Mouse (Mus musculus) lung, postnatal 36 days (tissue): Measurements from ENCODE around the gene Wdfy1.

Source experiments
- DNase-seq: peaks from one replicate; pipeline ENCODE4 v3.0.0; 2022; ENCODE audit warnings: mixed read lengths

Wdfy1 gene

DNA sequence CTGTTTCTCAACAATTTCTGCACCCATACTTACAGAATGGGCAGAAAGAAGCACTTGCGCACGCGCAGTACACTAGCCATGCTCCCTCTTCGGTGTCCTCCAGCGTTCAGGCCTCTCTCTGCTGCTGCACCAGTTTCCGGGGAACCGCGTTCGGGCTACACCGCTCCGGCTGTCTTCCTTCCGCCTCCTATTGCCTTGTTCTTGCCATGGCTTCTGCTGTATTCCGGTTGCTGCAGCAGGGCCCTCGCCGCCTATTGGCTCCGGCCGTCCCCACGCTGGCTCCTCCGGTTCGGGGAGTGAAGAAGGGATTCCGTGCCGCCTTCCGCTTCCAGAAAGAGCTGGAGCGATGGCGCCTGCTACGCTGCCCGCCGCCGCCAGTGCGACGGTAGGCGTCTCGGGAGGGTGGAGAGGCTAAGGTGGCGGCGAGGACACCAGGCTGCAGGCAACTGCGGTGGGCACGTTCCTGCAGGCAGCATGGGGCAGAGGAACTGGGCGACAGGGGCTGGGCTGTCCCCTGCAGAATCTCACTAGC lies at the start of gene Wdfy1, which contains the start of gene Mrpl44:
Gene Wdfy1 (minus strand): TSS at position 217 of the 532 bp plus-strand sequence.
Gene Mrpl44 (plus strand): TSS at position 92 of the 532 bp plus-strand sequence.
- DNase-seq, result peak; percentile 98

DNA sequence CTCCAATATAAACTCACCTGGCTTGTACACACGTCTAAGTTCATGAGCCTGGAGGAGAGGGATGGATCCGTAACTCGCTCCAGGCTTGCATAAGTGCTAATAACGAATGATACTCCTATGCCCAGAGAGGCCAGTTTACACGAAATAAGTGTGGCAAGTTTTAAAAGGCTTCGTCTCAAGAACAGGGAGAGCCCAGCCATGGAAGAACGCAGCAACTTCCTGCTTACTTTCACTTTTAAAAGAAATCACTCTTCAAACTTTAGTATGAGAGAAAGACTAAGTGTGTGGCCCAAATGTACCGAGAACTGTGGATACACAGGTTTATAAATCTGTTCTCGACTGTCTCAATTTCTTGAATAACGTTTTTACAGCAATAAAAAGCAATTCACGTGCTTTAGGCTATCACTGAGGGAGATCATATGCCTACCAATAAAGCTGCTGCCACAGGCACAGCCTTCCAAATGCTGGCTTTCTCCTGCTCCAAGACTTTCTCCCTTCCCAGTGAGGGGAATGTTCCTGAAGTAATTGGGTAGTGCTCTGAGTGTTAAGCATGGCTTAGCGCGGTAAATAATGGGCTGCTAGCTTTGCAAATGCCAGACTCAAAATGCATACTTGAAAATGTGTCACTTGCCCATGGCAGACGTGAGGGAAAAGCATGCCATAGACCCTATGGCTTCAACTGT lies 48.1 kb upstream of the Wdfy1 start:
- no peak for DNase-seq

DNA sequence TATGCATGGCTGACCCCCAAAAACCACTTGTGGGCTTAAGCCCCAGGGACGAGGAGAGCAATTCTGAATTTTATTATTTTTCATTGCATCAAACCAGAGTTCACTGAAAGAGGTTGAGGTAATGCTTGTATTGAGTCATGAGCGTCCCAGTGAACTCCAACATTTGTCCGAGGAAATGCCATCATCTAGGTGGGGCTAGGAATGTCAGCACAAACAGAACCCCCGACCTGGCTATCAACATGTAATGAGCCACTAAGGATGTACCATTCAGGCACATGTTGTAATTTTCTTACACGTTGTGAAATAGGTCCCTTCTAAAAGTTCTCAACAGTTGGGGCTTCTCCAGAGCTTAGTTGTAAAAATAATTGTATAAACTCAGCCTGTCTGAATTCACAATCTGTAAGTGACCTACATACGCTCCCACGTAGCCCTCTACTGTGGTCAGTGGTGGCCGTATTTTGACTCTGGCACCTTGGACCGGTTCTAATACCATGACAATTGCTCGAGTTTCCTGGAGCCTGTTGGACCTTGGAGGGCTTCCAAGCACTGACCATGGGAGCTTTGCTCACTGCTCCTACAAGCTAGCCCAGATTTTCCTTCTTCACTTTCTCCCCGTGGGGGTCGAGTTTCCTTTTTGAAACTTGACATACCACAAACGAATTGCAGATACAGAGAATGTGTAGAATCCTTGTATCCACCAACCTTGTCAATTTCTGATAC lies 47.0 kb upstream of the Wdfy1 start:
- DNase-seq, result peak; percentile 74

DNA sequence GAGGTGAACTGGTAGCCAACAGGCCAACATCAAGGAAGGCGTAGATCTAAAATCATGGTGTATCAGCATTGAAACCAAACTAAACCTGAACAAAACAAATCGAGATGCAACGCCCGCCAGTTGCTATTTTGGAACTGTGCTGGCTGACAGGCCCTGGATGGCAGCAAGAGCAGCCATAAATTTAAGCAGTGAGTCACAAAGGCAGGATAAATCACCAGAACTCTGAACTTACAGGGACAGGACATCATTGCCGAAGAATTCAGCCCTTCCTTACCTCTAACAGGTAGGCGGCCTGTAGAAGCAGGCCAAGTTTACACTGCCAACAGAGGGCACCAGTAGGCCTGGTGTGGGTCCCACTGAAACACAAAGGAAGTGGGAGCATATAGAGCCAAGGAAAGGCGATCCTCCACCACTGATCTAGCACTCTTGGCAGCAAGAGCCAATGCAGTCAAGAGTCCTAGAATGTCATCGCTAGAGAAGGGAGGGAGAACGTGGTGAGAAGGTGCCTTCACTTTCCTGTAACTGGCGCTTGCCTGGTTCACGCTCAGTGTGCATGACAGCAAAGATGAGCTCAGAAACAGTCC lies 43.4 kb upstream of the Wdfy1 start:
- DNase-seq, result no peak

DNA sequence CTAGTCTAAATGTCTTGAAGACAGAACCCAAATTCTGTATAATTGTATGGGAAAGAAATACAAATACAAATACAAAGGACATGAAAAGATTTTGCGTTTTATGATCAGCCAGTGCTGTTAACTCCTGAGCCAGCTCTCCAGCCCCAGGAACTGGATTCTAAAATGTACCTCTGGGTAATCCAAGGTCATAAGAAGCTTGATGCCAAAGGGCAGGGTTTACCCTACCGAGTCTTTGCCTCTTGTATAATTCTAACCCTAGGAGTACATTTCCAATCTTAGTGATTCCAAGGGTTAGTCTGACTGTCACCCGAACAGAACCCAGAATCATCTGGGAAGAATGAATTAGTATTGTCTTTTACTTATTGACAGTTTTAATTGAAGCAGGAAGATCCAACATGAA lies 39.5 kb upstream of the Wdfy1 start:
- no peak for DNase-seq

DNA sequence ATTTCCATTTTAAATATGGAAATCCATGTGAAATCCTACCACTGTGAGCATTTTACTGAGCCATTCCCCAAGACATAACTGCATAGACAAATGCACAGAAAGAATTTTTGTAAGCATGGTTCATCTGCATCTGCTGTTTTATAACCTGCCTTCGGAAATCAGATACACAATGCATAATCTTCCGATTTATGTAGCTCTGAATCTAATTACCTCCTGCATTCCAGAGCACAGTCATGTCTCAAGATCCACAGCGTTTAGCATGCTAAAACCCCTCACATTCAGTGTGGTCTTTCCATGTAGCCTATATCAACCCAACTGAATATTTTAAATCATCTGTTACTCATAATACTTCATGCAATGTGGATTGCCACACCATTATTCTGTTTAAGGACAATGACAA lies 33.5 kb upstream of the Wdfy1 start:
- DNase-seq, result no peak

DNA sequence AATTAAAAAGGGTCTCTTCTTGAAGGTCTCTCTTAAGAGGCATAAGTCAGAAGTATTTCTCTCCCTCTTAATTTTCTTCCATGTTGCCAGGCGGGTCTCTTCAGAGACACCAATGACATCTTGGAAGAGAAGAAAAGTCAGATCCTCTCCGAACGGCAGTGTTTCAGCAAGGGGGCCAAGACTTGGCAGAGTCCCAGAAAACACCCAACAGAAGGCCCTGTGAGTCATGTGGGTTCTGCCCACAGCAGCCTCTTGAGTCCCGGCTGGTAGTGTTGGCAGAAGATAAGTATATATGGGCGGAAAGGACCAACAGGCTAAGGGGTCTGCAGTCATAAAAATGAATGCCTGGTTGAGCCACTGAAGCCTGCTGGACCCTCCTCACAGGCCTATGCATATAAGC lies 30.9 kb upstream of the Wdfy1 start:
- no peak for DNase-seq

DNA sequence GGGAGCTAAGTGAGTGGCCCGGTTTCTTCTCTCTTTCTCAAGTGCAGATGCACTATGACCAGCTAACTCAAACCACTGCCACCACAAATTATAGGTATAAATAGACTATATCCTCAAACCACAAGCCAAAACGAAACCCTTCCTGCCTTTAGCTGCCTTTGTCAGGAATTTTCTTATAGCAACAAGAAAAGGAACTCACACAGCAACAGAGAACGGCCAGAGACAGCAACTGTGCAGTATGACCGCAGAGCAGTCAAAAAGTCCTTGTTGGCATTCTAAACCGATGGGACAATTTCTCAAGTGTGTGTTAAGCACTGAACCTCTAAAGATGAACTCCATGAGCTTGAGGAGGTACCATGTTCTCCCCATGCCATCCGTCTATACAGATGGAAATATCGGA lies 27.7 kb upstream of the Wdfy1 start:
- DNase-seq, result no peak

DNA sequence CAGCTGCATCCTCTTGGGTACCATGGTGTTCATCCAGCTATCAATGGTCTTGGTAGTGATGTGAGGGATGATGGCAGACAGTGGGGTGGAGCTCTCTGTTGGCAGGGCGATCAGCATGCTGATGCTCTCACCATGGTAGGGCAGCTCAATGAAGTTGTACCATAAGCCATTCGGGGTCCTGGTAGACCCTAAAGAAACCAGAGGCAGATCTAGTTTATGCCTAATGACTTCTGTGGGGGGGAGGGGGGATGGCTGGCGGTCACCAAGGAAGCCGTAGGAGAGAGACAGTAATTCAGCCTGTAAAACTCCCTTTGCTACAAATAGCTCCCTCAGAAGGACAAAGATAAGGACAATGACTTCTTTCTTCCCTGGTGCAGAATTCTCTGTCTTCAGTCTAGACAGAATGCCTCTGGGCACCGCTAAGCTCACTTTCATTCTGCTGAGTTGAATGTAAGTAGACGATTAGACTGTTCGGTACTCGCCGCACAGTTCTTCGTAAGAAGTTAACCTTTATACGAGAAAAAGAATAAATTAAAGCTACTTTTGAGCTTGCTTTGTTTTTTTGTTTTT lies 27.0 kb upstream of the Wdfy1 start:
- no peak for DNase-seq

DNA sequence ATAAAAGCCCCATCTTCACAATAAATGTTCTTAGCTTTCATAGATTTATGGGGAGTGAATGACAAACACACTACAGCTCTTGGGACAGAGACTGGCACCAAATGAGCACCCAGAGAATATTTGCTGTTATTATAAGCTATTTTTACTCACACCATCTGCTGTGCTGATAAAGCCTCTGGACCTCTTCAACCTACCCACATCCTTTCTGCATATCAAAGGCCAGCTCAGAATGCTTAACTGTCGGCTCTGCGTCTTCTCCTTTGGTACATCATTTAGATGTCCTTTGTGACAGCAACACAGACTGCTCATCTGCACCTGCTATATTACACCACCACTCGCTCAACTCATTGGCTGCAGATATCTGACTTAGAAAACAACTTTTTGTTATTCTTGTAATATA lies 21.1 kb upstream of the Wdfy1 start:
- no peak for DNase-seq

DNA sequence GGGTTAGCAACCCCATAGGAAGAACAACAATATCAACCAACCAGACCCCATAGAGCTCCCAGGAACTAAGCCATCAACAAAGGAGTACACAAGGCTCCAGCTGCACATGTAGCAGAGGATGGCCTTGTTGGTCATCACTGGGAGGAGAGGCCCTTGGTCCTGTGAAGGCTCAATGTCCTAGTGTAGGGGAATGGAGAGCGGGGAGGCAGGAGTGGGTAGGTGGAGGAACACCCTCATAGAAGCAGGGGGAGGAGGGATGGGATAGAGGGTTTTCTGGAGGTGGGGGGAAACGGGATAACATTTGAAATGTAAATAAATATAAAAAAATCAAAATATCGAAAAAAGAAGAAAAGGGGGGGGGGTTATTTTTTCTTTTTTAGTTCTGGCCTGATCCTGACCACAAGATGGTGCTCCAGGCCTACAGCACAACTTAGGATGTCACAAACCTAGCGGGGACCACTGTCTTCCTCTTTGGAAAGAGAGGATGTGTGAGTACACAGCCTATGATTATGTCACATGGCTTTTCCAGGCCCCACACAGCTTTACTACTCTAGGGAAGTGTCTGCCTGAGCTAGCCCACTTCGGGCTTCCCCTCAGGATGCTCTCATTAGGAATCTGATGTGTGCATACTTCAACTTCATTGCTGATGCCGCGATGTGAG lies 10.5 kb upstream of the Wdfy1 start:
- peak; percentile 36 for DNase-seq

DNA sequence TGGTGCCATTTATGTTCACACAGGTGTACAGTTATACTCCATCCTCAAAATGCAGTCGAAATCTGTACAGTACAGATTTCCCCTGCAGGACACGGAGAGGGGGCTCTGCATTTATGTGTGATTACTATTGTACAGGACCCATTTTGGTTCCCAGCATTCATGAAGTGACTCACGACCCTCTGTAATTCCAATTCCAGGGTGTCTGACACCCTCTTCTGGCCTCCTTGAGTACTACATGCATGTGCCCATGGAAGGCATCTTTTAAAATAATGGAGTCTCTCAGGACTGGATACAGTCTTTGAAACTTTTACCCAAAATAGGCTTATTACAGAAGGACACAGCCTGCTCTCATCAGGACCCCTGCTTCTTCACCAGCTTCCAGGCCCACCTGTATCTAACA lies 6.5 kb upstream of the Wdfy1 start:
- no peak for DNase-seq

DNA sequence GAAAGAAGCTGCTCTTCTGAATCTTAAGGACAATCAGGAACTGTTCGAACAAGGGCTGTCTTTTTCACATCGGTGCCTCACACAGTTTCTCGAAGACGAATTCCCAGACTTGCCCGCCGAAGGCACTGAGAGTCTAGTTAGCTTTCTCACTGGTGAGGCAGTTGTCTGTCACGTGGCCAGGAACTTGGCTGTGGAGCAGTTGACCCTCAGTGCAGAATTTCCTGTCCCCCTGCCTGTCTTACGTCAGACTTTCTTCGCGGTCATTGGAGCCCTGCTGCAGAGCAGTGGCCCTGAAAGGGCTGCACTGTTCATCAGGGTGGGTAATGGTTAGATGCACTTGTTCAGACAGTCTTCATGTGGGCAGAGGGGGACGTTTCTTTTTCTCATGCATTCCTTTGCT lies 2.1 kb upstream of the Wdfy1 start:
- no peak for DNase-seq

DNA sequence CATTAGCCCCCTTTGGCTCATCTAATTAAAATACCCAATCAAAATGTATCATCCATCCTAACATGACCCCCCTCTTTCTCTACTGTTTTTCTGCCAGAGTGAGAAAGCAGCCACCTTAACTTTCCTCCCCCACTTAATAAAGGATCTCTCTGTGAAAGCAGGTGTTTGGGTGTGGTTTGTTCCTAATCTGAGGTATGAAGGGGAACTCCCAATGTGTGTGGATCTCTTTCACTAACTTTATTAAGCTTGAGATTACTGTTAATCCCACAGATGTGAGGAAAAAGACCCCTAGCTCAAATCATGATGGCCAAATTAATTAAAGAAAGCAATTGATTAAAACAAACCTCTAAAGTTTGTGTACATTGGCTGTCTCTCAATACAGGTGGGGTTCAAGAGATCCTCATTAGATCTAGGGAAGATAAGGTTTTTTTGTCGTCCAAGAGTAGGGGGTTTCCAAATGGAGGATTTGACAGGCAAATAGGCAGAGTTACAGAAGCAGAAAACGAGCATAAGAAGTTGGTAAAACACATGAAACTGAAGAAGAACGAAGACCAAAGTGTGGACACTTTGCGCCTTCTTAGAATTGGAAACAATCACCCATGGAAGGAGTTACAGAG lies 1.7 kb downstream of the Wdfy1 start:
- DNase-seq, result no peak

DNA sequence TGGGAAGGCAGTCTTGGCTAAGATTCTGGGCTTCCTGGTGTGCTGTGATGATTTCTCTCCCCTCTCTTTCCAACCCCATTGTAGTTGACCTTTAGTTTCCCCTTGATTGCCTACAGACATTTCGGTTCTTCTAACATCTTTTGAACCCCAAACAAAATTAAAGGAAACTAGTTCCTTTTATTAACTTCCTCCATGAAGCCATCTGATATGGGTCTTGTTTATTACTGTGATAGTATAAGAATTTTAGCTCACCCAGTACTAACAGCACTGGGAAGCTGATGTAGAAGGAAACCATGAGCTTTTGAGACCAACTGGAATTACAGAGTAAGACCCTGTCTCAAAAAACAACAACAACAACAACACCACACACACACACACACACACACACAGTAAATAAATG lies 7.7 kb downstream of the Wdfy1 start:
- DNase-seq, result no peak

DNA sequence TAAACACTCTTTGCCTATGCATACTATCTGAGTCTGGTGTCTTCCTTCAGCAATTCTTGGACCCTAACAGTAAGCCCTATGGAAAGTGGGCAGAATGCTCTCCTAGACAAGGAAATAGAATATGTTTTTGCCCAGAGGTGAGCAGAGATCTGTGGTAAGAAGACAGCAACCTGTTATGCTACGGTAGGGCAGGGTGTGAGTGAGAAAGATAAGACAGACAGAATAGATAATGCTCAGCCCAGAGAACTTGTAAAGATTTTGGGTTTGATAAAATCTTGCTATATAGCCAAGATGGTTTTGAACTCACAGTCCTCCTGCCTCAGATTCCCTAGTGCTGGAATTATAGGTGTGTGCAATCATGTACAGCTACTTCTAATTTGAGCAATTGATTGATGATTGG lies 11.5 kb downstream of the Wdfy1 start:
- no peak for DNase-seq

DNA sequence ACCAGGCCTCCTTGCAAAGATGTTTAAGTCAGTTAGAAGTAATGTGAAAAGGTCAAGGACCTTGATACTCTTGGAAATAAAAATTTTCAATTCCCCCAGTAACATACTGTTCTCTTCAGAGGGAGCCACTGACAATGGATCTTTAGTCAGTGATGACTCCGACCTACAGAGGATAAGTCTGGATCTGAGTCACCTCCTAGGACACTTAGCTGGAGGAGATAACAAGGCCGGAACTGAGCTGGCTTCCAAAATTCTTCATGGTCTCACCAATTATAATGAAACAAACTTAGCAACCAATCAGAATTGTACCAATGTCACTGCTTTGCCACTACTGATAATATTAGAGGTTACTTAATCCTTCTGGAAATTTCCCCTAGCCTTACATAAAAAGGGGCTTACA lies 11.9 kb downstream of the Wdfy1 start:
- no peak for DNase-seq

DNA sequence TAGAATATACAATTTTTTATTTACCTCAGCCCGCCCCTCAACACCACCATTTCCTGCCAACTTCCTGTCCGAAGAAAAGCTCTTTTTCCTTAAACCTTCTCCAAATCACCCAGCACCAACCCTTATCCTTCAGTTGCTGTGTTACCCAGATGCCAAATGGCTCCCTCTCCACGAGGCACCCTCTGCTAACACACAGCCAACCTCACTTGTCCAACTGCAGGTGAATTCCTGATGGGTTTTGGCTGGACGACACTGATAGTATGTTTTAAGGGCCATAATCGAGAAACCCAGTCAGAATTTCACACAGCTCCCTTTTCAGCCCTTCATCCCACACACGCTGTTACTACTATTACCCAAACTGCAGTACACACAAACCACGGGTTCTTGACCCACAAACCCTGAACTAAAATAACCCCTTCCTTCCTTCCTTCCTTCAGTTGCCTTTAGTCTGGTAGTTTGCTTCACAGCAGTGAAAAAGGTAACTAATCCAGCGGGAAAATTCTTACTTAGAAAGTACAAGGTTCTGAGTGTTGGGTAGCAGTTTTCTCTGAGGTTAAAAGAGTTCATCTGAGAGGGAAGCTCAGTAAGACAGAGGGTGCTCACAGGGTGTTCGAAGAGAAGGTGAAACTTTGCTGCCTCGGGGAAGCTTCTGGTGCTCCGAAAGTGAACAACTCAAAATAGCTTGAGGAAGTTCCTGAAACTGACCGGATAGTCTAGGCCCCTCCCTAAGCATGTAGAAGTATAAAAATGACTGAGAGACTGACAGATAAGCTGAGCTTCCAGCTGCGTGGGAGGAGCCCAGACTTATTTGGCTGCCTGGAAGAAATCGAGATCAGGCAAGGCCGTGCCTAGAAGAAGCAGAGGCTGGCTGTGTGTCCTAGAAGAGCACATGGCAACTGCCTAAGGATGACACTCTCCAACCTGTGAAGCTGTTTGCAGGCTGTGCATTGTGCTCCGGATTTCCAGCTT lies 13.4 kb downstream of the Wdfy1 start:
- DNase-seq, result no peak

DNA sequence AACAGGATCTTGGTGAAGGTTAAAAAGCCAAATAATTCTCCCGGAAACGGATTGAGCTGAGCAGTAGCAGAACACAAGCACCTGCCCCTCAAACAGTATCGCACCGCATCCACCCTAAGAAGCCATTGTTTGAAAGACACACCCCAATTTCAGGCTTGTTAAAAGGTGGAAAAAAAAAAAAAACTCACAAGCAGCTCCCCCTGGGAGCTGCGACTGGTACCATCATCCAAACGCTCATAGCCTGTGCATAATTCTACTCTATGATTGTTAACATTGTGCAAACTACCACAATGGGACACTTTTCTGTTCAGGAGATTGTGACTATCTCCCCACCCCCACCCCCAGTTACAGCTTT lies 14.0 kb downstream of the Wdfy1 start:
- DNase-seq, result no peak

DNA sequence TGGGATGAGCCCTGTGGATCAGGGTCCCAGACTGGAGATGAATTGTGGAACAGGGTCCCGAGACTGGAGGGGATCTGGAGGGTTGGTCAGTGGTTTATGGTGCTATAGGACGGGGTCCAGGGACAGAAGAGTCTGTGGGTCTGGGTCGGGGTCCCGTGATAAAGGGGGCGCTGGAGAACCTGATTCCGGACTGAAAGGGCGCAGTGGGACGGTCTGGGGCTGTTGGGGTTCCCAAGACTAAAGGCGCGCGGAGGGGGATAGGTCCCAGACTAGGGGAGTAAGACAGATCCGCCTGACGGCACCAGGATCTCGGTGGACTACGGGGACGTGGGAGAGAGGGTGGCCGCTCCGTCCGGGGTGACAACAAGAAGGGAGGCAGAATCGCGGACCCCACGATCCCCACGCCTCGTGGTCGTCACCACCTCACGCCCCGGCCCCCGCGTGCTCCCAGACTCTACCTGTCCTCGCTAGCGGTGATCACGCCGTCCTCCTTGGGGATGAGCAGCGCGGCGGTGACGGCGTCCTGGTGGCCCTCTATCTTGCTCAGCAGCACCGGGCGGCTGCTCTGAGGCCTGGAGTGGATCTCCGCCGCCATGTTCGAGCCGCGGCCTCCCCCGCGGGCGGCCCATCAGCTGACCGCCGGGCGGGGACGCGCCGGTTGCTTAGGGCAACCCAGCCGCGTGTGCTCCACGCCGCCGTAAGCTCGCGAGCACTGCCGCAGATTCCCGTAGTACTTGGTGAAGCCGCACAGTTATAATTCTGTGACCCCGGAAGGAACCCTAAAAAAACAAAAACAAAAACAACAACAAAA lies 14.6 kb downstream of the Wdfy1 start:
- peak; percentile 87 for DNase-seq

DNA sequence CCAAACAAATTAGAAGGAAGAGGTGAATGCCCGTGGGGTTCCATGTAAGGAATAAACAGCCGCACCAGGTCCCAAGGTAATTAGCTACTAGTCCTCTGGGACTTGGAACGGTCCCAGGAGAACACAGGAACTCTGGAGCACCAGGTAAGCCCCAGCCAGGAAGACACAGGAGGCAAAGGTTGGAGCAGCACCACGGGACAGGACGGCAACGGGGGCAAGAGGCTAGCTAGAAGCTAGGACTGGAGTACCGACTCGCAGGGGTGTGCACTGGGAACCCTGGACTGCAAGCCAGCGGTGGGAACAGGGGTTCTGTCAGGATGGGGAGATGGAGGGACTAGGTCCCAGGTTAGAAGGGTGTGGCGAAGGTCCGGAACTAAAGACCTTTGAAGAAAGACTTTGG lies 15.3 kb downstream of the Wdfy1 start:
- no peak for DNase-seq
